Mouse (Mus musculus): Measurements from ENCODE around the gene Arhgap11a. TPM values are rescaled to one million over a fixed set of nuclear protein-coding genes. Genes with fewer than 3 reads are reported as not detected.

Gene Arhgap11a
- polyA plus RNA-seq, 1 experiment from 2014 or later = 18.1 TPM

- Histone ChIP-seq H3K9me3 (ENCODE audit: control insufficient read depth, low read length) (no peaks in the 10 kb centered on the region), H3K9ac (ENCODE audit: low read depth, low read length) (no peak overlapping the region), H3K4me3 (ENCODE audit: low read length) (no peak overlapping the region), H3K36me3 (ENCODE audit: control insufficient read depth, insufficient read depth, low read length) (no peaks in the 10 kb centered on the region), H3K4me1 (ENCODE audit: control insufficient read depth, insufficient read depth, low read length) (no peaks in the 10 kb centered on the region), H3K27me3 (replicated peaks; ENCODE audit: control insufficient read depth, insufficient read depth, low read length) (no peaks in the 10 kb centered on the region), H3K4me2 (ENCODE audit: low read depth, low read length) (no peak overlapping the region), H3K27ac (ENCODE audit: low read length) (no peak overlapping the region)
- 62% methylated on average over 4 of the region's 4 CpGs for WGBS
- ATAC-seq = no peak
Observed at GRCm38 (mm10) chr2:113795186-113795585, 53.3 kb downstream of the Arhgap11a start.

GRCm38 (mm10) chr2:113793521-113793920, 54.9 kb downstream of the Arhgap11a start:
- 89% methylated on average over 3 of the region's 3 CpGs for WGBS
- no peak for ATAC-seq
- Histone ChIP-seq H3K27ac (ENCODE audit: low read length) (no peak overlapping the region), H3K4me2 (ENCODE audit: low read depth, low read length) (no peak overlapping the region), H3K27me3 (replicated peaks; ENCODE audit: control insufficient read depth, insufficient read depth, low read length) (no peaks in the 10 kb centered on the region), H3K36me3 (ENCODE audit: control insufficient read depth, insufficient read depth, low read length) (no peaks in the 10 kb centered on the region), H3K9me3 (ENCODE audit: control insufficient read depth, low read length) (no peaks in the 10 kb centered on the region), H3K4me3 (ENCODE audit: low read length) (no peak overlapping the region), H3K9ac (ENCODE audit: low read depth, low read length) (no peak overlapping the region), H3K4me1 (ENCODE audit: control insufficient read depth, insufficient read depth, low read length) (no peaks in the 10 kb centered on the region)

GRCm38 (mm10) chr2:113788821-113789387, 59.6 kb downstream of the Arhgap11a start:
- no peaks in the 10 kb centered on the region for H3K36me3 ChIP-seq (ENCODE audit: control insufficient read depth, insufficient read depth, low read length)
- 88% methylated on average over 4 of the region's 4 CpGs for WGBS
- H3K27me3 ChIP-seq (replicated peaks; ENCODE audit: control insufficient read depth, insufficient read depth, low read length) = no peaks in the 10 kb centered on the region
- H3K9ac ChIP-seq (ENCODE audit: low read depth, low read length) = no peak overlapping the region
- no peaks in the 10 kb centered on the region for H3K9me3 ChIP-seq (ENCODE audit: control insufficient read depth, low read length)
- no peak overlapping the region for H3K4me3 ChIP-seq (ENCODE audit: low read length)
- H3K4me1 ChIP-seq (ENCODE audit: control insufficient read depth, insufficient read depth, low read length) = no peaks in the 10 kb centered on the region
- no peak overlapping the region for H3K27ac ChIP-seq (ENCODE audit: low read length)
- no peak overlapping the region for H3K4me2 ChIP-seq (ENCODE audit: low read depth, low read length)
- no peak for ATAC-seq

- Histone ChIP-seq H3K36me3 (ENCODE audit: control insufficient read depth, insufficient read depth, low read length) (no peaks in the 10 kb centered on the region), H3K9me3 (ENCODE audit: control insufficient read depth, low read length) (no peaks in the 10 kb centered on the region), H3K27ac (ENCODE audit: low read length) (no peak overlapping the region), H3K4me1 (ENCODE audit: control insufficient read depth, insufficient read depth, low read length) (no peaks in the 10 kb centered on the region), H3K27me3 (replicated peaks; ENCODE audit: control insufficient read depth, insufficient read depth, low read length) (no peaks in the 10 kb centered on the region), H3K4me3 (ENCODE audit: low read length) (no peak overlapping the region), H3K4me2 (ENCODE audit: low read depth, low read length) (no peak overlapping the region), H3K9ac (ENCODE audit: low read depth, low read length) (no peak overlapping the region)
- ATAC-seq = no peak
- WGBS = 82% methylated on average over 4 of the region's 4 CpGs
Observed at GRCm38 (mm10) chr2:113787882-113788281, 60.6 kb downstream of the Arhgap11a start.

GRCm38 (mm10) chr2:113784851-113785250, 63.6 kb downstream of the Arhgap11a start:
- Histone ChIP-seq H3K36me3 (ENCODE audit: control insufficient read depth, insufficient read depth, low read length) (no peaks in the 10 kb centered on the region), H3K9ac (ENCODE audit: low read depth, low read length) (no peak overlapping the region), H3K4me3 (ENCODE audit: low read length) (no peak overlapping the region), H3K4me1 (ENCODE audit: control insufficient read depth, insufficient read depth, low read length) (no peaks in the 10 kb centered on the region), H3K27me3 (replicated peaks; ENCODE audit: control insufficient read depth, insufficient read depth, low read length) (no peaks in the 10 kb centered on the region), H3K27ac (ENCODE audit: low read length) (no peak overlapping the region), H3K4me2 (ENCODE audit: low read depth, low read length) (no peak overlapping the region), H3K9me3 (ENCODE audit: control insufficient read depth, low read length) (no peaks in the 10 kb centered on the region)
- ATAC-seq = no peak
- 22% methylated on average over 3 of the region's 3 CpGs for WGBS

- no peak overlapping the region for H3K4me3 ChIP-seq (ENCODE audit: low read length)
- no peak overlapping the region for H3K4me2 ChIP-seq (ENCODE audit: low read depth, low read length)
- 70% methylated on average over 4 of the region's 4 CpGs for WGBS
- H3K9me3 ChIP-seq (ENCODE audit: control insufficient read depth, low read length) = no peaks in the 10 kb centered on the region
- H3K9ac ChIP-seq (ENCODE audit: low read depth, low read length) = no peak overlapping the region
- no peak for ATAC-seq
- no peak overlapping the region for H3K27ac ChIP-seq (ENCODE audit: low read length)
- no peaks in the 10 kb centered on the region for H3K4me1 ChIP-seq (ENCODE audit: control insufficient read depth, insufficient read depth, low read length)
- H3K27me3 ChIP-seq (replicated peaks; ENCODE audit: control insufficient read depth, insufficient read depth, low read length) = no peaks in the 10 kb centered on the region
- no peaks in the 10 kb centered on the region for H3K36me3 ChIP-seq (ENCODE audit: control insufficient read depth, insufficient read depth, low read length)
Observed at GRCm38 (mm10) chr2:113781521-113781920, 66.9 kb downstream of the Arhgap11a start.

Other genes starting within 250 kb of the Arhgap11a start
- gene Grem1, start 90.0 kb downstream of the Arhgap11a start, polyA plus RNA-seq (2015; fragmentation: Nextera tagmentation; extraction: Ambion mirVana) = 7.2 and 8.8 TPM in 2 replicates
- 10.6 and 10.8 TPM in 2 replicates for gene Scg5, start 19.5 kb downstream of the Arhgap11a start, polyA plus RNA-seq (2015; fragmentation: Nextera tagmentation; extraction: Ambion mirVana)
- gene Gjd2, start 165.0 kb upstream of the Arhgap11a start, polyA plus RNA-seq (2015; fragmentation: Nextera tagmentation; extraction: Ambion mirVana) = 0.45 and 0.59 TPM in 2 replicates
- 38.2 and 41.1 TPM in 2 replicates for gene Actc1, start 204.9 kb upstream of the Arhgap11a start, polyA plus RNA-seq (2015; fragmentation: Nextera tagmentation; extraction: Ambion mirVana)